Mouse (Mus musculus): ENCODE data around the gene Srpr. TPM values are rescaled to one million over a fixed set of nuclear protein-coding genes. Genes with fewer than 3 reads are reported as not detected.

Gene Srpr
- polyA plus RNA-seq (2015; fragmentation: Nextera tagmentation; extraction: Ambion mirVana), result 65.3 and 65.8 TPM in 2 replicates

DNA sequence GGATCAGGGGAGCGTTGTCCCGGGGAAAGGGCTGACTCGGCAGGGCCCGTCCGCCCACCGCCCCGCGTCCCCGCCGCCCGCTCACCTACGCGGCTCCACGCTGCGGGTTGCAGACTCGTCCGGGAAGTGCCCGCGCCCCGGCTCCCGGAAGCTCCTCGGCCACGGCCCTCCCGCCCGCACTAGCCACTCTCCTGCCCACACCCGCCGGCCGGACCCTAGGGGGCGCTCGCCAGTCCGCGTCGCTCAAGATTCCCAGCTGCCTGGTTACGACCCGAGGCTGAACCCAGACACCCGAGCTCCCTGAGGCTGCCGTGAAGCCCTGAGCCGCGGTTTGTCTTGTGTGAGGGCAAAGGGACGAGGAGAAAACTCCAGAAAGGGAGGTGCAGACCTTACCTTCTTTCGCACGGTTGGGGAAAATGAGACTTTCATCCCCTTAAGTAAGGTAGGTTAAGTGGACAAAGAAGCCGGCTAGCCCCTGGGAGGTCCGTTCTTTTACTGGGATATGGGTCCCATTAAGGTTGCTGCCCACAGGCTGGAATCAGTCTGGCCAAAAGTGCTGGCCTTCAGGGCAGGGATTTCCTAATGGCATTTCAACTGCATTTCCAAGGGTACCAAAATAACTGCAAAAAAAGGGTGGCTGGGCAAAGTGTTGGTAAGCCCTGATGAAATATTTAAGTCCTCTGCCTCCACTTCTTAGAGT, at the start of gene Srpr, which contains the start of gene Tirap:
Gene Srpr (plus strand): TSS at position 404 of the 700 bp plus-strand sequence.
Gene Tirap (minus strand): TSS at position 520 of the 700 bp plus-strand sequence.
- peak; percentile 90 for ATAC-seq (replicated peaks)
- H3K9ac ChIP-seq, result peak within 1 kb of the TSS; percentile 31
- H3K27ac ChIP-seq, result no peak within 1 kb of the TSS
- no peaks in the 10 kb centered on the region for H3K27me3 ChIP-seq (replicated peaks)
- peak within 1 kb of the TSS; percentile 63 for H3K4me2 ChIP-seq
- WGBS, result 0% methylated on average over 44 of the region's 44 CpGs
- no peaks in the 10 kb centered on the region for H3K9me3 ChIP-seq
- peak within 1 kb of the TSS; percentile 44 for H3K4me3 ChIP-seq
- H3K4me1 ChIP-seq, result peaks cover 10% of the 10 kb centered on the region
- H3K36me3 ChIP-seq (replicated peaks), result no peaks in the 10 kb centered on the region

DNA sequence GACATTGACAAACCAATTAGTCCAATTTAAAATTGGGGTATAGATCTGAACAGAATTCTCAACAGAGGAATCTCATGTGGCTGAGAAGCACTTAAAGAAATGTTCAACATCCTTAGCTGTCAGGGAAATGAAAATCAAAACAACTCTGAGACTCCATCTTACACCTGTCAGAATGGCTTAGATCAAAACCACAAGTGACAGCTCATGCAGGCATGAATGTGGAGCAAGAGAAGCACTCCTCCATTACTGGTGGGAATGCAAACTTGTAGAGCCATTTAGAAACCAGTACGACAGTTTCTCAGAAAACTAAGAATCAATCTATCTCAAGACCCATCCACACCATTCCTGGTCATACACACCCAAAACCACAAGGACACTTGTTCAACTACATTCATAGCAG, 47.1 kb upstream of the Srpr start:
- no peak for ATAC-seq (replicated peaks)
- Histone ChIP-seq H3K4me3 (no peak overlapping the region), H3K36me3 (replicated peaks) (no peaks in the 10 kb centered on the region), H3K4me1 (no peaks in the 10 kb centered on the region), H3K27ac (no peak overlapping the region), H3K27me3 (replicated peaks) (no peaks in the 10 kb centered on the region), H3K4me2 (no peak overlapping the region), H3K9me3 (no peaks in the 10 kb centered on the region), H3K9ac (no peak overlapping the region)
- 95% methylated on average over 1 of the region's 1 CpGs for WGBS

GRCm38 (mm10) chr9:35156002-35156710, 43.8 kb upstream of the Srpr start:
- Histone ChIP-seq H3K36me3 (replicated peaks) (no peaks in the 10 kb centered on the region), H3K4me1 (no peaks in the 10 kb centered on the region), H3K9me3 (no peaks in the 10 kb centered on the region), H3K27ac (no peak overlapping the region), H3K27me3 (replicated peaks) (no peaks in the 10 kb centered on the region), H3K4me2 (no peak overlapping the region), H3K9ac (no peak overlapping the region), H3K4me3 (no peak overlapping the region)
- ATAC-seq (replicated peaks), result no peak
- 93% methylated on average over 5 of the region's 5 CpGs for WGBS

DNA sequence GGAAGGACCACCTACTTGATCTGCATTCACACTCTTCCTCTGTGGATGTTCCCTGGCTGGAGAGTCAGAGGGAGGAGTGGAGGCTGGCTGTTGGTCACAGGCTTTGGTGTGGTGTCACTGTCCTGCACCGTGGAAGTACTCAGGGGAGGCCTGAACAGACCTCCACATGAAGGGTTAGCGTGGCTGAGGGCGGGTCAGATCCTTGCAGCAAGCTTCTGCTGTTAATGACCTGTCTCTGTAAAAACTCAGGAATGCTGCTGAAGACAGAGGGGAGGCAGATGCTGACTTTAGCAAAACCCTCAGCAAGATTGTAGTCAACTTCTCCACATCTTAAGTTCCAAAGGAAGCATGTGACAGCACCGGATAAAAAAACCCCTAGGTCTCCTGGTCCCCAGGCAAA, 43.1 kb upstream of the Srpr start:
- WGBS, result 89% methylated on average over 4 of the region's 4 CpGs
- Histone ChIP-seq H3K27ac (no peak overlapping the region), H3K4me1 (no peaks in the 10 kb centered on the region), H3K4me3 (no peak overlapping the region), H3K27me3 (replicated peaks) (no peaks in the 10 kb centered on the region), H3K9ac (no peak overlapping the region), H3K9me3 (no peaks in the 10 kb centered on the region), H3K36me3 (replicated peaks) (no peaks in the 10 kb centered on the region), H3K4me2 (no peak overlapping the region)
- ATAC-seq (replicated peaks), result no peak

DNA sequence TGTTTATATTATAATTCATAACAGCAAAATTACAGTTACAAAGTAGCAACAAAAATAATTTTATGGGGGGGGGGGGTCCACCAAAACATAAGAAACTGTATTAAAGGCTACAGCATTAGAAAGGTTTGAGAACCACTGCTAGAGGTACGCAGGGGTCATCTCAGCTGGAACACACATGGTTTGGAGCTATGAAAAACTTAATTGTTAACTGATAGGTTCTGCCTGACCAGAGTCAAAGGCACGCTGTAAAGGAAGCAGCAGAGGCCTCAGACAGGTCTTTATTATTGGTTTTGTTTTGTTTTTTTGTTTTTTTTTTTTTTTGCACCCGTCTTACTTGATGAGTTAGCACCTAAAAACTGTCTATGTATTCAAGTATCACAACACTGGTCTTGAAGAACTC, 41.5 kb upstream of the Srpr start:
- no peak overlapping the region for H3K27ac ChIP-seq
- H3K27me3 ChIP-seq (replicated peaks), result no peaks in the 10 kb centered on the region
- no peak overlapping the region for H3K4me2 ChIP-seq
- ATAC-seq (replicated peaks), result no peak
- no peaks in the 10 kb centered on the region for H3K4me1 ChIP-seq
- H3K9me3 ChIP-seq, result no peaks in the 10 kb centered on the region
- no peaks in the 10 kb centered on the region for H3K36me3 ChIP-seq (replicated peaks)
- no peak overlapping the region for H3K9ac ChIP-seq
- 84% methylated on average over 3 of the region's 3 CpGs for WGBS
- no peak overlapping the region for H3K4me3 ChIP-seq

- no peak for ATAC-seq (replicated peaks)
- H3K9me3 ChIP-seq, result no peaks in the 10 kb centered on the region
- H3K4me1 ChIP-seq, result no peaks in the 10 kb centered on the region
- H3K27me3 ChIP-seq (replicated peaks), result no peaks in the 10 kb centered on the region
- H3K9ac ChIP-seq, result no peak overlapping the region
- H3K4me2 ChIP-seq, result no peak overlapping the region
- H3K36me3 ChIP-seq (replicated peaks), result no peaks in the 10 kb centered on the region
- no peak overlapping the region for H3K4me3 ChIP-seq
- 89% methylated on average over 2 of the region's 2 CpGs for WGBS
- H3K27ac ChIP-seq, result no peak overlapping the region
Observed at GRCm38 (mm10) chr9:35160662-35161061, 39.3 kb upstream of the Srpr start.

DNA sequence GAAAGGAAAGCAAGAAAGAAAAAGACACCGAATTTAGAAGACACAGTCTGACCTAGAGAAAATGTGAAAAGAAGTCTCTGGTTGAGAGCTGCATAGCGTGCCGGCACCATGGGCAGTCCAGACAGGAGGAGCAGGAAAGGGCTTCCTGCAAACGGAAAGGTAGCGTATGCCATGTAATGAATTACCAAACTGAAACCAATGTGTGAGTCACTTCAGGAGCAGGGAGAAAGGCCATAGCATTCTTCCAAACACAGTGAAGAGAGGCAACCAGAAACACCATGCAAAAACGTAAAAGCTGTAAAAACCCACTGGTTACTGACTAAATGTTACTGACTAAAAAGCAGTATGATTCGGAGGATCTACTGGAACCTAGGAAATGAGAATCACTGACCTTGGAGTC, 38.3 kb upstream of the Srpr start:
- Histone ChIP-seq H3K4me1 (no peaks in the 10 kb centered on the region), H3K36me3 (replicated peaks) (no peaks in the 10 kb centered on the region), H3K9ac (no peak overlapping the region), H3K9me3 (no peaks in the 10 kb centered on the region), H3K4me2 (no peak overlapping the region), H3K27ac (no peak overlapping the region), H3K4me3 (no peak overlapping the region), H3K27me3 (replicated peaks) (no peaks in the 10 kb centered on the region)
- ATAC-seq (replicated peaks), result no peak
- WGBS, result 92% methylated on average over 7 of the region's 7 CpGs

DNA sequence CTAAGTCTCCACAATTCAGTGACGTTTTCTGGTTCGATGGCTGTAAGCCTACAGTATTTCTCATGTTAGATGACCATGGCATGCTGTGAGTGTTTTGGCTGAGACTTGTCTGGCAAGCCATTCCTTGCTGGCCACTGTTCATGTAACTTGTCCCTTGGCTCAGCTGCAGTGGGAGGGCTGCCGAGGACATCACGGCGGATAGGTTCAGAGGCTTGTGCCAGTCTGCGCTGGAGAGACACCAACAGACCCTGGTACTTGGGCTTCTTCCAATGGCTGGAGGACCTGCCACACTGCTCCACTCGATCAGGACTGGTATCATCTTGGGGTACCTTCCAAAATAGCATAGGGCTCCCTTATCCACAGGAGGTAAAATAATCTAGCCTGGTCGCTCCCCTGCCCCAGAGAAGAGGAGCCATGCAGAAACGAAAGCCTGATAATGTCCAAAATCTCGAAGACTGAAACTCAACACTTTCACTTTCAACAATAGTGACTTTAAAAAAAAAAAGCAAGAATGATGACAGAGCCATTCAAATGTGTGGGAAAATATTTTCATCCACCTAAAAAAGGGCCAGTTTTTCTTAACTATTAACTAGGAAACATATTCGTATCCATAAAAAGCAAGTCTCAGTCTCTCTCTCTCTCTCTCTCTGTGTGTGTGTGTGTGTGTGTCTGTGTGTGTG, 36.8 kb upstream of the Srpr start:
- Histone ChIP-seq H3K27ac (no peak overlapping the region), H3K9ac (no peak overlapping the region), H3K4me2 (no peak overlapping the region), H3K36me3 (replicated peaks) (no peaks in the 10 kb centered on the region), H3K4me3 (no peak overlapping the region), H3K27me3 (replicated peaks) (no peaks in the 10 kb centered on the region), H3K4me1 (no peaks in the 10 kb centered on the region), H3K9me3 (no peaks in the 10 kb centered on the region)
- 91% methylated on average over 11 of the region's 11 CpGs for WGBS
- ATAC-seq (replicated peaks), result no peak

GRCm38 (mm10) chr9:35164142-35164874, 35.7 kb upstream of the Srpr start:
- 88% methylated on average over 5 of the region's 5 CpGs for WGBS
- no peak for ATAC-seq (replicated peaks)
- Histone ChIP-seq H3K4me3 (no peak overlapping the region), H3K9me3 (no peaks in the 10 kb centered on the region), H3K4me2 (no peak overlapping the region), H3K27ac (no peak overlapping the region), H3K36me3 (replicated peaks) (no peaks in the 10 kb centered on the region), H3K4me1 (no peaks in the 10 kb centered on the region), H3K9ac (no peak overlapping the region), H3K27me3 (replicated peaks) (no peaks in the 10 kb centered on the region)

GRCm38 (mm10) chr9:35166144-35166797, 33.7 kb upstream of the Srpr start:
- no peaks in the 10 kb centered on the region for H3K9me3 ChIP-seq
- H3K27ac ChIP-seq, result 0 out of 2 replicates have a peak overlapping the region, but pooled peaks have one; percentile 50
- 32% methylated on average over 3 of the region's 3 CpGs for WGBS
- H3K27me3 ChIP-seq (replicated peaks), result no peaks in the 10 kb centered on the region
- H3K36me3 ChIP-seq (replicated peaks), result no peaks in the 10 kb centered on the region; the same call in 1 of the 2 replicates
- no peaks in the 10 kb centered on the region for H3K4me1 ChIP-seq
- H3K9ac ChIP-seq, result no peak overlapping the region
- no peak overlapping the region for H3K4me2 ChIP-seq
- peak; percentile 74 for ATAC-seq (replicated peaks)
- no peak overlapping the region for H3K4me3 ChIP-seq

GRCm38 (mm10) chr9:35166798-35167635, 33.0 kb upstream of the Srpr start:
- H3K36me3 ChIP-seq (replicated peaks), result no peaks in the 10 kb centered on the region; the same call in 1 of the 2 replicates
- H3K4me3 ChIP-seq, result no peak overlapping the region
- 17% methylated on average over 9 of the region's 9 CpGs for WGBS
- peak; percentile 57 for ATAC-seq (replicated peaks)
- no peaks in the 10 kb centered on the region for H3K4me1 ChIP-seq
- H3K27me3 ChIP-seq (replicated peaks), result no peaks in the 10 kb centered on the region
- H3K27ac ChIP-seq, result 0 out of 2 replicates have a peak overlapping the region, but pooled peaks have one; percentile 50
- H3K9me3 ChIP-seq, result no peaks in the 10 kb centered on the region
- H3K9ac ChIP-seq, result no peak overlapping the region
- no peak overlapping the region for H3K4me2 ChIP-seq
